Mouse (Mus musculus) limb, embryonic 13.5 days (tissue): Measurements from ENCODE around the gene Xxylt1. TPM values are rescaled to one million over a fixed set of nuclear protein-coding genes. Genes with fewer than 3 reads are reported as not detected.

Source experiments
- ATAC-seq: fragments of 200-750 bp; cut with Nextera tagmentation; 2 replicates; pipeline ENCODE4 v1.8.0; 2017; ENCODE audit warnings: low read depth, moderate number of reproducible peaks, moderate TSS enrichment; ENCODE audit not compliant: low FRiP score
- H3K27ac ChIP-seq: fragments of 300-500 bp; sonication (generic); 2 replicates; pipeline ENCODE4 v1.5.1; 2015; ENCODE audit warnings: inconsistent platforms, mild to moderate bottlenecking, moderate library complexity
- H3K27me3 ChIP-seq: fragments of 300-500 bp; sonication (generic); 2 replicates; pipeline ENCODE4 v1.6.1; 2015; ENCODE audit warnings: mild to moderate bottlenecking, inconsistent platforms
- H3K36me3 ChIP-seq: fragments of 300-500 bp; sonication (generic); 2 replicates; pipeline ENCODE4 v1.6.1; 2015; ENCODE audit warnings: inconsistent platforms, mild to moderate bottlenecking, moderate library complexity
- H3K4me1 ChIP-seq: fragments of 300-500 bp; sonication (generic); 2 replicates; pipeline ENCODE4 v1.6.1; 2015; ENCODE audit warnings: inconsistent platforms
- H3K4me2 ChIP-seq: fragments of 300-500 bp; sonication (generic); replicated peaks from 2 replicates; pipeline ENCODE4 v1.6.1; 2015; ENCODE audit warnings: inconsistent platforms, mild to moderate bottlenecking, moderate library complexity
- H3K4me3 ChIP-seq: fragments of 300-500 bp; sonication (generic); 2 replicates; pipeline ENCODE4 v1.5.1; 2015; ENCODE audit warnings: moderate library complexity, mild to moderate bottlenecking, inconsistent platforms
- H3K9ac ChIP-seq: fragments of 300-500 bp; sonication (generic); 2 replicates; pipeline ENCODE4 v1.6.1; 2015; ENCODE audit warnings: mild to moderate bottlenecking, inconsistent platforms
- H3K9me3 ChIP-seq: fragments of 300-500 bp; sonication (generic); 2 replicates; pipeline ENCODE4 v1.6.1; 2016; ENCODE audit warnings: inconsistent platforms
- WGBS: fragments of 180-500 bp; shearing (Covaris S2); methylation state at CpG from one replicate; pipeline ENCODE4 v1.1.7; 2015; 5-methylcytosine and 5-hydroxymethylcytosine counted together
- polyA plus RNA-seq: library from polyadenylated mRNA; unstranded; fragments of >200 nt; fragmentation: Nextera tagmentation; extraction: Ambion mirVana; gene quantifications from 2 replicates; pipeline ENCODE4 v1.2.1, GENCODE M21; 2015

Xxylt1 gene
- polyA plus RNA-seq, 1 experiment from 2014 or later, result 18.3 TPM

GRCm38 (mm10) chr16:30925496-30925895 is 155.7 kb downstream of the Xxylt1 start:
- ATAC-seq, result no peak
- H3K27ac ChIP-seq, result no peak overlapping the region
- H3K4me2 ChIP-seq, result no peak overlapping the region
- 76% methylated on average over 4 of the region's 4 CpGs for WGBS
- H3K27me3 ChIP-seq, result 0 out of 2 replicates have a peak, but pooled peaks cover 3% of the 10 kb centered on the region
- no peak overlapping the region for H3K4me3 ChIP-seq
- no peak overlapping the region for H3K9ac ChIP-seq
- no peaks in the 10 kb centered on the region for H3K4me1 ChIP-seq
- H3K36me3 ChIP-seq, result no peaks in the 10 kb centered on the region
- H3K9me3 ChIP-seq, result peaks cover 7% of the 10 kb centered on the region; the same call in 1 of the 2 replicates

- Histone ChIP-seq H3K9me3 (peaks cover 18% of the 10 kb centered on the region; the same call in 1 of the 2 replicates), H3K36me3 (no peaks in the 10 kb centered on the region)
- WGBS, result 72% methylated on average over 7 of the region's 7 CpGs
Observed at GRCm38 (mm10) chr16:30923899-30924298, 157.3 kb downstream of the Xxylt1 start.

DNA sequence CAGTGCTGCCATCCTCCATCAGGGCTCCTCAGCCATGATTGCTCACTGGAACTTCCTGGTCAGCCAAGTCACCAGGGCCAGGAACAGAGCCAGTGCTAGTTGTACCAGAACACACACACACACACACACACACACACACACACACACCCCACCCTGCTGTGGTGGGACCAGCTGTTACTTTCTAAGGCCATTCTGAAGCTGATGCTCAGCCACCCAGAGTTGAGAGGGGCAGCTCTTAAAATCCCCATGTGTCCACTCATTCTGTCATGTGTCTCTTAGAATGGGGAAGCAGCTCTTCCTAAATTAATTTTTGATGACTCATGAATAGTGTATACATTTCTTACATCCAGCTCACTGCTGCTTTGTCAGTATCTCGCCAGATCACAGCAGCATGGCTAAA is 158.7 kb downstream of the Xxylt1 start:
- Histone ChIP-seq H3K4me1 (no peaks in the 10 kb centered on the region), H3K9ac (no peak overlapping the region), H3K4me3 (no peak overlapping the region), H3K27ac (no peak overlapping the region), H3K4me2 (no peak overlapping the region), H3K36me3 (no peaks in the 10 kb centered on the region), H3K27me3 (0 out of 2 replicates have a peak, but pooled peaks cover 3% of the 10 kb centered on the region), H3K9me3 (peaks cover 18% of the 10 kb centered on the region; the same call in 1 of the 2 replicates)
- ATAC-seq, result no peak
- WGBS, result 81% methylated on average over 1 of the region's 1 CpGs

More at GRCm38 (mm10) chr16:30923899-30924298, 157.3 kb downstream of the Xxylt1 start:
- Histone ChIP-seq H3K27me3 (0 out of 2 replicates have a peak, but pooled peaks cover 3% of the 10 kb centered on the region), H3K27ac (no peak overlapping the region), H3K9ac (no peak overlapping the region), H3K4me1 (no peaks in the 10 kb centered on the region), H3K4me3 (no peak overlapping the region), H3K4me2 (no peak overlapping the region)
- no peak for ATAC-seq

DNA sequence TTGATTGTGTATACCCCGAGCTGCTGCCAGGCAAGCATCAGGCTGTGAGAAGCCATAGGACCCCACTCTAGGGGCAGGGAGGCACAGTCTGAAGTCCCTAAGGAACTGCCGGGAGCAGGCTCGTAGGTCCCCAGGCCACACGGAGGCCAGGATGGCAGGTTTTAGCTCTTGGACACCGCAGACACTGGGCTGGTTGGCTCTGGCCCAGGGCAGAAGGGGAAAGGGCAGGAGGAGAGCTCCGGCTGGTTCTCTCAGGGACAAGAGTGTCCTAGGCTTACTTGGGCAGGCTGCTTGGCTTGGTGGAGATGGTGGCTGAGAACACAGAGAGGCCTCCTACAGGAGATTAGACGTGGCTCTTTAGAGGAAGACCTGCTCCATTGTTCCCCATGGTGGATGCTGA is 162.4 kb downstream of the Xxylt1 start:
- no peaks in the 10 kb centered on the region for H3K36me3 ChIP-seq
- H3K27me3 ChIP-seq, result 0 out of 2 replicates have a peak, but pooled peaks cover 2% of the 10 kb centered on the region
- 95% methylated on average over 7 of the region's 7 CpGs for WGBS
- no peaks in the 10 kb centered on the region for H3K4me1 ChIP-seq
- no peak overlapping the region for H3K9ac ChIP-seq
- no peak overlapping the region for H3K4me2 ChIP-seq
- H3K9me3 ChIP-seq, result peaks cover 18% of the 10 kb centered on the region; the same call in 1 of the 2 replicates
- no peak for ATAC-seq
- no peak overlapping the region for H3K4me3 ChIP-seq
- H3K27ac ChIP-seq, result no peak overlapping the region

DNA sequence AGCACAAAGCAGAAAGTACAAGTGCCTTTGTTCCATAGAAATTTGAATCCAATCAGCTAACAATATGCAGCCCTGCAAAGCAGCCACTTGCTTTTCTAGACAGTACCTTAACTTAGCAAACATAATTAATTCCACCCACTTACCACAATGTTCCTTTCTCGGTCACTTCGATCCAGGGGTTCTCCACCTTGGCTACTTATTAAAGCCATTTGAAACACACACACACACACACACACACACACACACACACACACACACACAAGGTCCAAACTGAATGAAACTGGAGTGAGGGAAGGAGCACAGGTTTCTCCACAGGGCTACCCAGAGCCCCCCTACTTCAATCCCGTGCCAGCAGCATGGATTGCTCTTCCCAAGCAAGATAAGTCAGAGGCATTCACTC is 164.3 kb downstream of the Xxylt1 start:
- no peak for ATAC-seq
- H3K27me3 ChIP-seq, result no peaks in the 10 kb centered on the region
- H3K9ac ChIP-seq, result no peak overlapping the region
- no peak overlapping the region for H3K27ac ChIP-seq
- H3K9me3 ChIP-seq, result peaks cover 18% of the 10 kb centered on the region; the same call in 1 of the 2 replicates
- 83% methylated on average over 3 of the region's 3 CpGs for WGBS
- H3K4me3 ChIP-seq, result no peak overlapping the region
- H3K36me3 ChIP-seq, result no peaks in the 10 kb centered on the region
- no peaks in the 10 kb centered on the region for H3K4me1 ChIP-seq
- H3K4me2 ChIP-seq, result no peak overlapping the region

DNA sequence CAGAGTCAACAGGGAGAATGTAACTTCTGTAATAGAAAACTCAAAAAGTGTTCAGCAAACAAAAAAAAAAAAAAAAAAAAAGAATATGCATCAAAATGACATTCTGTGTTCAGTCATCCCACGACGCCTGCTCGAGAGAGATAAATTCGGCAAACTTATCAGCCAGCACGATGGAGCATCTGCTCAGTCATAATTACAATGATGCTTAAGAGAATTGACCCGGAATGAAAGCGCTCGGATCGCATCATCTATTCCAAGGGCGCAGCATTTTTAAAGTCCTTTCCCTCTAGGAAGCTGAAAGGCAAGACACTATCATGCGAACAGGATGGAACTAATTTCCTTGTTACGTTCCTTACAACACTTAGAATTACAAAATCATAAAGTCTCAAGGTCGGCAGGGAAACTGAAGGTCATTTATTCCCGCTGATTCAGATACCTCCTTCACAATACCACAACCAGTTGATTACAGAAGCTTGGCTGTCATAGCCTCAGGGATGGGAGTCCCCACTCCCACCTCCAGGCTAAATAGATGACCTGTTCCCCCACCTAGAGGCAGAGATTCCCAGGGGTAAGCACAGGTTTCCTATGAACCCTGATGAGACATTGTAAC is 165.5 kb downstream of the Xxylt1 start:
- H3K36me3 ChIP-seq, result no peaks in the 10 kb centered on the region
- no peak overlapping the region for H3K27ac ChIP-seq
- no peaks in the 10 kb centered on the region for H3K27me3 ChIP-seq
- no peak overlapping the region for H3K4me2 ChIP-seq
- no peaks in the 10 kb centered on the region for H3K4me1 ChIP-seq
- H3K9ac ChIP-seq, result no peak overlapping the region
- H3K4me3 ChIP-seq, result no peak overlapping the region
- H3K9me3 ChIP-seq, result peaks cover 16% of the 10 kb centered on the region; the same call in 1 of the 2 replicates
- ATAC-seq, result no peak
- 92% methylated on average over 14 of the region's 14 CpGs for WGBS

Other genes starting within 250 kb of the Xxylt1 start
- gene Acap2, start 119.8 kb upstream of the Xxylt1 start, polyA plus RNA-seq, result 18.6 and 20.9 TPM in 2 replicates
- gene Ppp1r2, start 193.8 kb upstream of the Xxylt1 start, polyA plus RNA-seq, result 67.3 and 73.6 TPM in 2 replicates
- gene Apod, start 233.4 kb upstream of the Xxylt1 start, polyA plus RNA-seq, result 34.7 and 36.0 TPM in 2 replicates